Mouse (Mus musculus) midbrain, embryonic 13.5 days (tissue): Measurements from ENCODE around the gene Vstm2l. TPM values are rescaled to one million over a fixed set of nuclear protein-coding genes. Genes with fewer than 3 reads are reported as not detected.
A peak's percentile ranks its signal among the peaks of the same experiment; 100 is the strongest.

Experiments
- ATAC-seq: fragments of 200-750 bp; cut with Nextera tagmentation; 2 replicates; pipeline ENCODE4 v1.8.0; 2017; ENCODE audit warnings: mild to moderate bottlenecking, moderate TSS enrichment, moderate library complexity
- H3K27ac ChIP-seq: fragments of 300-500 bp; sonication (generic); 2 replicates; pipeline ENCODE4 v1.5.1; 2015; ENCODE audit warnings: inconsistent platforms, mild to moderate bottlenecking, moderate library complexity
- H3K27me3 ChIP-seq: fragments of 300-500 bp; sonication (generic); 2 replicates; pipeline ENCODE4 v1.6.1; 2015; ENCODE audit warnings: mild to moderate bottlenecking, inconsistent platforms
- H3K36me3 ChIP-seq: fragments of 300-500 bp; sonication (generic); 2 replicates; pipeline ENCODE4 v1.6.1; 2015; ENCODE audit warnings: mild to moderate bottlenecking, inconsistent platforms
- H3K4me1 ChIP-seq: fragments of 300-500 bp; sonication (generic); replicated peaks from 2 replicates; pipeline ENCODE4 v1.6.1; 2015; ENCODE audit warnings: inconsistent platforms
- H3K4me2 ChIP-seq: fragments of 300-500 bp; sonication (generic); replicated peaks from 2 replicates; pipeline ENCODE4 v1.6.1; 2015; ENCODE audit warnings: moderate library complexity, mild to moderate bottlenecking, inconsistent platforms
- H3K4me3 ChIP-seq: fragments of 300-500 bp; sonication (generic); replicated peaks from 2 replicates; pipeline ENCODE4 v1.5.1; 2015; ENCODE audit warnings: mild to moderate bottlenecking, inconsistent platforms
- H3K9ac ChIP-seq: fragments of 300-500 bp; sonication (generic); replicated peaks from 2 replicates; pipeline ENCODE4 v1.6.1; 2015; ENCODE audit warnings: mild to moderate bottlenecking, inconsistent platforms
- H3K9me3 ChIP-seq: fragments of 300-500 bp; sonication (generic); 2 replicates; pipeline ENCODE4 v1.6.1; 2016; ENCODE audit warnings: mild to moderate bottlenecking, inconsistent platforms
- WGBS: fragments of 180-500 bp; shearing (Covaris S2); methylation state at CpG from one replicate; pipeline ENCODE4 v1.1.7; 2015; 5-methylcytosine and 5-hydroxymethylcytosine counted together
- polyA plus RNA-seq: library from polyadenylated mRNA; unstranded; fragments of >200 nt; fragmentation: Nextera tagmentation; extraction: Ambion mirVana; gene quantifications from 2 replicates; pipeline ENCODE4 v1.2.1, GENCODE M21; 2015

Gene Vstm2l
- polyA plus RNA-seq, result 11.3 and 19.3 TPM in 2 replicates

GRCm38 (mm10) chr2:157914105-157914764 lies at the start of gene Vstm2l:
Gene Vstm2l (plus strand): TSS chr2:157914653.
- peak within 1 kb of the TSS; percentile 79 for H3K27ac ChIP-seq
- 2% methylated on average over 54 of the region's 62 CpGs for WGBS
- H3K27me3 ChIP-seq, result peaks cover 35% of the 10 kb centered on the region

DNA sequence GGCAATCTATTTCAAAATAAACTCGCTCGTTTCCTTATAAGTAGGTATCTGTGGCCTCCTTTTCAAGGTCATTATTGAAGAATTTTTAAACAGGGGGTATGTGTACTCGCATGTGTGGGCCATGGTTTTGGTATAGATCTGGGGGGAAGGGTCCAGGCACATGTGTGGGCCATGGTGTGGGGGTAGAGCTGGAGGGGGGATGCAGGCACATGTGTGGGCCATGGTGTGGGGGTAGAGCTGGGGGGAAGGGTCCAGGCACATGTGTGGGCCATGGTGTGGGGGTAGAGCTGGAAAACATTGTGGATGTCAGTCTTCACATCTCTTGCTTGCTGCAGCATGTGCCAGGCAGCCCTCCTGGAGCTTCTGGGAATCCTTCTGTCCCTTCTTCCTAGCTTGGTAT lies 47.3 kb upstream of the Vstm2l start:
- Histone ChIP-seq H3K27ac (peak overlapping the region; percentile 56), H3K4me1 (0 out of 2 replicates have a peak, but pooled peaks cover 10% of the 10 kb centered on the region), H3K4me2 (no peak overlapping the region), H3K9ac (no peak overlapping the region), H3K27me3 (no peaks in the 10 kb centered on the region), H3K9me3 (no peaks in the 10 kb centered on the region), H3K36me3 (peaks cover 18% of the 10 kb centered on the region), H3K4me3 (no peak overlapping the region)
- 96% methylated on average over 3 of the region's 3 CpGs for whole genome bisulfite sequencing
- no peak for ATAC-seq

More at GRCm38 (mm10) chr2:157914105-157914764, at the start of gene Vstm2l:
- Histone ChIP-seq H3K4me2 (peak within 1 kb of the TSS; percentile 74), H3K36me3 (no peaks in the 10 kb centered on the region), H3K4me1 (peaks cover 77% of the 10 kb centered on the region), H3K9ac (peak within 1 kb of the TSS; percentile 83), H3K9me3 (no peaks in the 10 kb centered on the region), H3K4me3 (peak within 1 kb of the TSS; percentile 59)
- ATAC-seq, result peak; percentile 61

DNA sequence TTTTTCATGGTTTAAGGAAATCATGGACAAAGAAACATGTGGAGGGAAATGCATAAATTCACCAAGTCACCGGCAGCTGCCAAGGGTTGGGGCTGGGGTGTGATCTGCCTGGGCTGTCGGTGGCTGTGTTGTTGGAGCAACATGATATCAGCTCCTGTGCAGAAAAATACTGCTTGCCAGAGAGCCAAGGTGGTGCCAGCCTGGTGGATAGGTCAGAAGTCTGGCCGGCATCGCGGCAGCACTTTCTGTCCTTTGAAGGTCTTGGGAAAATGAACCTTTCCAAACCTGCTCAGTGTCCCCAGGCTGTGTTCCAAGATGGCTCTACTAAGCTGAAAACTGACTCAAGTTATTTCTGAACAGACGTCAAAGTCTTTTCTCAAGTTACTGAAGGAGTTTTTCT lies 44.2 kb upstream of the Vstm2l start:
- peaks cover 10% of the 10 kb centered on the region; the same call in 1 of the 2 replicates for H3K4me1 ChIP-seq
- peaks cover 24% of the 10 kb centered on the region for H3K36me3 ChIP-seq
- no peak overlapping the region for H3K9ac ChIP-seq
- no peaks in the 10 kb centered on the region for H3K27me3 ChIP-seq
- H3K4me2 ChIP-seq, result no peak overlapping the region
- no peak for ATAC-seq
- no peak overlapping the region for H3K27ac ChIP-seq
- 88% methylated on average over 6 of the region's 6 CpGs for WGBS
- no peaks in the 10 kb centered on the region for H3K9me3 ChIP-seq
- no peak overlapping the region for H3K4me3 ChIP-seq

DNA sequence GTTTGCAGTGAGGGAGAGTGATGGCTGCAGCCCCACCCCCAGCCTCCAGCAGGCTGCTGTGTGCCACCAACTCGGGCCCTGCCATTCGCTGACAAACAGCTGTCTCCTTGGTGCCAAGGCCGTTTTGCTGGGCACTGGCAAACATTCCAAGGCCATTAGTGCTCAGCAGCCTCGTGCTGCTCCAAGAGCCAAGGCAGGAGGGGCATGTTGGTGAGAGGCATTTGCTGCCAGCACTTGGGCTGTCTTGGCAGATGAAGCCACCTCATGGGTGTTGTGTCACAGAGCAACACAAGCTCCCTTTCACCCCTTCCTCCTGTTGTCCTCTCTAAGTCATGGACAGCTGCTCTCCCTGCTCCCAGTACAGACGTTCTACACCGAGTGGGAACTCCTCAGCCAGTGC lies 41.2 kb upstream of the Vstm2l start:
- Histone ChIP-seq H3K9me3 (no peaks in the 10 kb centered on the region), H3K27me3 (no peaks in the 10 kb centered on the region), H3K4me3 (no peak overlapping the region), H3K4me1 (peaks cover 3% of the 10 kb centered on the region; the same call in 1 of the 2 replicates), H3K36me3 (peaks cover 30% of the 10 kb centered on the region), H3K4me2 (no peak overlapping the region), H3K27ac (no peak overlapping the region), H3K9ac (no peak overlapping the region)
- ATAC-seq, result no peak
- WGBS, result 83% methylated on average over 6 of the region's 6 CpGs

DNA sequence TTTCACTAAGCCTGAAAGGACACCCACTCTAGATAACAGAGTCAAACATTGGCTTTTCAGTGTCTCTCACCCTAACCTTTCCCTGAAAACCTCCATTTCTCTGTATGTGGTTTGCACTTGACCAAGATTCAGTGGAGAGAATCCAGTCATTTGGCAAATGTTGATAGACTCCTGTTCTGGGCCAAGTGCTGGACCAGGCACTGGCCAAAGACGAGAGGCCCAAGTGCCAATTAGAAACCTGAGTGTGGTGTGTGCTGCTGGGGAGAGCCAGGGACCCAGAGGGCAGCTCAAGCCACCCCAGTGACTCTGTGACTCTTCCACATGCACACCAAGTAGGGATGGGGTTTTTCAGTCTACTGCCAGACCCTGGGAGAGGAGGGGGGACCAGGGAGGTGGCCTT lies 40.8 kb upstream of the Vstm2l start:
- 92% methylated on average over 1 of the region's 1 CpGs for WGBS
- ATAC-seq, result no peak

DNA sequence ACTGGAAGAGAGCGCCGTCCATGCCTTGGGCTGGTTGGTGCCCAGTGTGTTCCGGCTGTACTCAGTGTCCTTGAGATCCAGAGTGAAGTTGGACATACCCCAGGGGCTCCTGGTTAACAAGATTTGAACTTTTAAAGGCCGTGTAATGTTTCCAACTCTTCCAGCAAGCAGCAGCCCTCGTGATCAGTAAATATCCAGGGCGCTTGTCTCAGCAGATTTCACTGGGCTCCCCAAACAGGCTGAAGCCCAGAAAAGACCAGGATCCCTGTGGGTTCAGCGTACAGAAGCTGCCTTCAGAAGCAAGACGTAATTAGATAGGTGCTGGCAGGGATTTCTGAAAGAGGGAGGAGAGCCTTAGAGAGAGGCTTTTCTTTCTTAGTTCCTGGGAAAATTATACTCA lies 39.3 kb upstream of the Vstm2l start:
- Histone ChIP-seq H3K4me1 (no peaks in the 10 kb centered on the region; the same call in 1 of the 2 replicates), H3K27ac (peak overlapping the region; percentile 35; the same call in 1 of the 2 replicates), H3K27me3 (no peaks in the 10 kb centered on the region), H3K4me3 (no peak overlapping the region), H3K9ac (no peak overlapping the region), H3K9me3 (no peaks in the 10 kb centered on the region), H3K4me2 (no peak overlapping the region), H3K36me3 (peaks cover 27% of the 10 kb centered on the region)
- no peak for ATAC-seq
- 73% methylated on average over 8 of the region's 8 CpGs for WGBS

More for the DNA sequence above, 40.8 kb upstream of the Vstm2l start:
- Histone ChIP-seq H3K4me1 (no peaks in the 10 kb centered on the region; the same call in 1 of the 2 replicates), H3K9ac (no peak overlapping the region), H3K27ac (no peak overlapping the region), H3K9me3 (no peaks in the 10 kb centered on the region), H3K36me3 (peaks cover 27% of the 10 kb centered on the region), H3K27me3 (no peaks in the 10 kb centered on the region), H3K4me2 (no peak overlapping the region), H3K4me3 (no peak overlapping the region)

GRCm38 (mm10) chr2:157877394-157877793 lies 37.1 kb upstream of the Vstm2l start:
- Histone ChIP-seq H3K9ac (no peak overlapping the region), H3K27me3 (no peaks in the 10 kb centered on the region), H3K9me3 (no peaks in the 10 kb centered on the region), H3K36me3 (peaks cover 12% of the 10 kb centered on the region), H3K4me3 (no peak overlapping the region), H3K4me1 (peaks cover 20% of the 10 kb centered on the region), H3K4me2 (no peak overlapping the region), H3K27ac (no peak overlapping the region)
- no peak for ATAC-seq
- WGBS, result 94% methylated on average over 3 of the region's 3 CpGs

DNA sequence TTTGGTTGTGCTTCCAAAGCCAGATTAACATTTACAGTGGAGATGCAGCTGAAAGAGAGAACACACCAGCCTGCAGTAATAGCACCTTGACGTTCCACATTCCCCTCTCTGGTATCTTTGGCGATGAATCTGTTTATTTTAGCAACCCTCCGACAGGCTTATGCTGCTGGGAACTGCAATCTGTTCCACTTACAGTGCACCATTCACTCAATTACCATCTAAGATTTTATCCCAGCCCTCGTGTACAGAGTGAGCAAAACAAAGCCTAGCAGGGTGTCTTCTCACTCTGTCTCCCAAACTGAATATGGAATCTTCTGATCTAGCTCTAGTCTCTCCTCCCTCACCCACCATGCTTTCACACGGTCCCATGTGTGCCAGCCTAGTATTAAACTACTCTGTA lies 36.5 kb upstream of the Vstm2l start:
- no peak for ATAC-seq
- H3K4me1 ChIP-seq, result peaks cover 25% of the 10 kb centered on the region
- no peak overlapping the region for H3K4me3 ChIP-seq
- 73% methylated on average over 5 of the region's 5 CpGs for WGBS
- no peaks in the 10 kb centered on the region for H3K9me3 ChIP-seq
- H3K27ac ChIP-seq, result 0 out of 2 replicates have a peak overlapping the region, but pooled peaks have one; percentile 6
- no peaks in the 10 kb centered on the region for H3K27me3 ChIP-seq
- peaks cover 8% of the 10 kb centered on the region; the same call in 1 of the 2 replicates for H3K36me3 ChIP-seq
- H3K4me2 ChIP-seq, result no peak overlapping the region
- H3K9ac ChIP-seq, result no peak overlapping the region

GRCm38 (mm10) chr2:157881939-157882338 lies 32.5 kb upstream of the Vstm2l start:
- ATAC-seq, result peak; percentile 61
- peak overlapping the region; percentile 70 for H3K27ac ChIP-seq
- 23% methylated on average over 11 of the region's 11 CpGs for WGBS

DNA sequence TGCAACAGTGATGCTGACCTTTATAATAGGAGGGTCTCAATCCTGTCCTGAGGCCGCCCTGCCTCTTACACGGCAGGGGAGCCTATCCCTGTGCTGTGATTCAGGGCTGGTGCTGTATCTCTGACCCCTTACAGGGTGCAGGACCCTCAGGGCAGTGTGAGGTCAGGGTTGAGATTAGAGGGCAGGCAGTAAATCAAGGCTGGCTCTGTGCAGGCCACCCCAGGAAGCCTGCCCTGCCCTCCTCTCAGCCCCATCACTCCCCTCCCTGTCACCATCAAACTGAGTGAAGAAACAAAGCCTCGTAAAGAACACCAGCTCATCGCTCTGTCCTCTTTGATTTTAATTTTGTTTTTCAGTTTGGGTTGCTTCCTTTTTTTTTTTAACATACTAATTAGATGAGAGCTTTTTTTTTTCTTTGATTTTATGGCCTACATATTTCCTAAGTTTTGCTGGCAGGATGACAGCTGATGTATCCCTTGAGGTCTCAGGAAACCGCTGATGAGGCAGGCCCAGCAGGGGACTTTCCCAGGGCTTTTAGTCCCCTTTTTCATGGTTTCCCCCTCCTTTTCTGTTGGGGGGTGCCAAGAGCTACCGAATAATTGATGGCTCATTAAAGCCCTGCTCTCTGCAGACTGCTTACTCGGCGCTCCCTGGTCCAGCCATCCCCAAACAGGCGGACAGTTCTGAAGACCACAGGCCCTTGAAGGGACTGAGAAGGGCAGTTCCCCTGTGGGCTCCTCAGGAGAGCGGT lies 27.0 kb upstream of the Vstm2l start:
- Histone ChIP-seq H3K4me2 (no peak overlapping the region), H3K9ac (no peak overlapping the region), H3K27ac (peak overlapping the region; percentile 80), H3K4me1 (peaks cover 52% of the 10 kb centered on the region), H3K4me3 (no peak overlapping the region), H3K27me3 (no peaks in the 10 kb centered on the region), H3K9me3 (no peaks in the 10 kb centered on the region), H3K36me3 (peaks cover 20% of the 10 kb centered on the region)
- ATAC-seq, result peak; percentile 46
- WGBS, result 30% methylated on average over 10 of the region's 10 CpGs

More at GRCm38 (mm10) chr2:157881939-157882338, 32.5 kb upstream of the Vstm2l start:
- no peaks in the 10 kb centered on the region for H3K9me3 ChIP-seq
- H3K9ac ChIP-seq, result no peak overlapping the region
- no peak overlapping the region for H3K4me2 ChIP-seq
- peaks cover 39% of the 10 kb centered on the region for H3K4me1 ChIP-seq
- H3K36me3 ChIP-seq, result peaks cover 17% of the 10 kb centered on the region
- no peaks in the 10 kb centered on the region for H3K27me3 ChIP-seq
- H3K4me3 ChIP-seq, result no peak overlapping the region

GRCm38 (mm10) chr2:157891166-157891565 lies 23.3 kb upstream of the Vstm2l start:
- no peaks in the 10 kb centered on the region for H3K27me3 ChIP-seq
- 0 out of 2 replicates have a peak, but pooled peaks cover 3% of the 10 kb centered on the region for H3K36me3 ChIP-seq
- no peak overlapping the region for H3K9ac ChIP-seq
- no peak overlapping the region for H3K4me2 ChIP-seq
- H3K4me3 ChIP-seq, result no peak overlapping the region
- H3K9me3 ChIP-seq, result no peaks in the 10 kb centered on the region
- H3K27ac ChIP-seq, result no peak overlapping the region
- no peak for ATAC-seq
- H3K4me1 ChIP-seq, result peaks cover 46% of the 10 kb centered on the region
- WGBS, result 79% methylated on average over 6 of the region's 6 CpGs

DNA sequence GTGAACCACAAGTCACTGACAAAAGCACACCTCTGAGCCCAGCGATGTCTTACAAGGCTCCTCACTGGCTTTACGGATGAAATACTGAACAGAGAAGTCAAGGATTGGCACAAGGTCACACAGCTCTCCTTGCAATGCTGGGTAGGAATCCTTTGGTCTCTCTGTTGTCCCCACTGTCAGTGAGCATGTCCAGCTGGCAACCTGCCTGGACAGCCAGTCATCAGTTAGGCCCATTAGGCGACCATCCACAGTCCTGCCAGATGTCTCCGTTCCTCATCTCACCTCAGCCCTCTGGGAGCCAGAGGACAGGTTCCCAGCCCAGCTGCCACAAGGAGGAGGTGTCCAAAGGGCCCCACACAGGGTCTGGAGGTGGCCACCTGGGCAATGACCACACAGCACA lies 17.3 kb upstream of the Vstm2l start:
- Histone ChIP-seq H3K4me3 (no peak overlapping the region), H3K4me2 (no peak overlapping the region), H3K36me3 (no peaks in the 10 kb centered on the region), H3K9me3 (no peaks in the 10 kb centered on the region), H3K4me1 (peaks cover 10% of the 10 kb centered on the region; the same call in 1 of the 2 replicates), H3K27me3 (peaks cover 4% of the 10 kb centered on the region), H3K9ac (no peak overlapping the region), H3K27ac (no peak overlapping the region)
- ATAC-seq, result no peak
- 87% methylated on average over 4 of the region's 4 CpGs for WGBS
